Mouse (Mus musculus): ENCODE results near the gene Btf3. TPM values are rescaled to one million over a fixed set of nuclear protein-coding genes. Genes with fewer than 3 reads are reported as not detected.

Gene Btf3
- polyA plus RNA-seq, 1 experiment from 2014 or later, result 499 TPM

DNA sequence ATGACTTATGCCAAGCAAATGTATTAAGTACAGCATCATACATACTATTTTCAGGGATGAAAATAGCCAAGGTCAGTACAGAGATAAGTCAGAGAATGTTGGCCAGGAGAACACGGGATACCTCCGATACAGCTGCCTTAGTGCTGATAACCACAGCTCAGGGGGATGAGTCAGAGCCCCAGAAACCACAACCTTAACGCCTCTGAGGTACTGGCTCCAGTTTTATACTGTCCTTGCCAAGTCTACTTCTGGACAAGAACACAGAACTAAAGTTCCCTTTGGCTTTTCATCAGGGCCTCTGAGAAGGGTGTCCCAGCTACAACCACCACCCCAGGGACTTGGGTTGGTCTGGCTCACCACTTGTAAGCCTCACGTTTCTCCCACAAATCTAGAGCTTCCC lies 41.2 kb downstream of the Btf3 start:
- no peaks in the 10 kb centered on the region for H3K4me1 ChIP-seq (ENCODE audit: insufficient read depth, low read depth, low read length)
- no peak overlapping the region for H3K9ac ChIP-seq (replicated peaks; ENCODE audit: low read depth)
- no peak for TF ChIP-seq CTCF (IDR thresholded peaks at IDR 0.05)
- no peak for TF ChIP-seq EP300 (IDR thresholded peaks at IDR 0.05)
- ATAC-seq (no peak), DNase-seq (ENCODE audit: low spot score) (no peak)
- no peaks in the 10 kb centered on the region for H3K27me3 ChIP-seq (replicated peaks; ENCODE audit: insufficient read depth, low read length)
- peaks cover 16% of the 10 kb centered on the region for H3K36me3 ChIP-seq (ENCODE audit: insufficient read depth, low read length)
- H3K4me2 ChIP-seq (replicated peaks; ENCODE audit: low read depth, low read length), result no peak overlapping the region
- no peak overlapping the region for H3K4me3 ChIP-seq (ENCODE audit: low read depth, low read length)
- no peak overlapping the region for H3K27ac ChIP-seq (ENCODE audit: low read length)
- no peaks in the 10 kb centered on the region for H3K9me3 ChIP-seq (ENCODE audit: low read length)
- 70% methylated on average over 4 of the region's 4 CpGs for WGBS

DNA sequence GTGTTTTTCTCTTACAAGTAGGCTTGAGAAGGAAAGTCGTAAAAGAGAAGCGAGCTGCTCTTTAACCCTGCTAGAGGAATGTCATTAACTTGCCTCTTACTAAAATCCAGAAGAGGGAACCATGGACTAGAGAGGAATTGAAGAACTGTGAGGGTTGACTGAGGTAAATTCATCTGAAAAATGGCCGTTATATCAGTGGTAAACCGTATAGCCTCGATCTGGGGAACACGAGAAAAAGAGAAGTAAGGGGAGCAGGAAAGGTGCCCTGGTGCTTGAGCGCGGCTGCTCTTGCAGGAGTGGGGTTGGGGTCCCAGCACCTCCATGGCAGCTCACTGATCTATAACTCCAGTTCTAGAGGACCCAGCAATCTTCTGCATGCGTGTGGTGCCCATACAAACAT lies 42.8 kb downstream of the Btf3 start:
- Histone ChIP-seq H3K4me2 (replicated peaks; ENCODE audit: low read depth, low read length) (no peak overlapping the region), H3K4me1 (ENCODE audit: insufficient read depth, low read depth, low read length) (no peaks in the 10 kb centered on the region), H3K9ac (replicated peaks; ENCODE audit: low read depth) (no peak overlapping the region), H3K27me3 (replicated peaks; ENCODE audit: insufficient read depth, low read length) (no peaks in the 10 kb centered on the region), H3K27ac (ENCODE audit: low read length) (no peak overlapping the region), H3K9me3 (ENCODE audit: low read length) (no peaks in the 10 kb centered on the region), H3K36me3 (ENCODE audit: insufficient read depth, low read length) (peaks cover 20% of the 10 kb centered on the region), H3K4me3 (ENCODE audit: low read depth, low read length) (no peak overlapping the region)
- ATAC-seq (no peak), DNase-seq (ENCODE audit: low spot score) (no peak)
- TF ChIP-seq EP300 (IDR thresholded peaks at IDR 0.05) (no peak), CTCF (IDR thresholded peaks at IDR 0.05) (no peak)
- WGBS, result 89% methylated on average over 9 of the region's 9 CpGs

- H3K4me3 ChIP-seq (ENCODE audit: low read depth, low read length), result peak overlapping the region; percentile 85; the same call in 1 of the 2 replicates
- DNase-seq (ENCODE audit: low spot score), result no peak
Measured at GRCm38 (mm10) chr13:98264111-98264510, 52.7 kb downstream of the Btf3 start.

DNA sequence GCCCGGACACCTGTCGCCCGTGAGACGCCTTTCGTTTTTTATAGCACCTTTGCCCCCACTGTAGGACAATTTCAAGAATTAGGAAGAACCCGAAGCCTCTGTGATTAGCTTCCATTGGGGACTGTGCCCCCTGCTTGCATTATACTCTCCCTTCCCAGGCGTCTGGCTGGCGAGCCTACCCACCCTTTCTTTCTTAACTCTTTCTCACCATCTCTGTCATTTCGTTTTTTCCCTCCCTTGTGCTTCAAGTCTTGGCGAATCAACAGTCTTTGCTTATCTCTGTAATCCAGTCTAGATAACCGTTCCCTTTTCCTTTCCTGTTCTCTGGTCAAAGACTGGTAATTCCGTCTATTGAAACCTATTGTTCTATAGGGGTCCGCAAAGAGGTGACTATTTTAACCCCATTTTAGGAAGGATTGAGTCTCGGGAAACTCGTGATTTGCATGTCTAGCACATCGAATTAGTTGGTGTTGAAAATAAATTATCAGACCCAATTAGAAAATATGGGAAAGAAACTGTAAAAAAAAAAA lies 53.3 kb downstream of the Btf3 start:
- ATAC-seq (no peak; the same call in 1 of the 2 replicates), DNase-seq (ENCODE audit: low spot score) (peak; percentile 28)
- Histone ChIP-seq H3K27ac (ENCODE audit: low read length) (peak overlapping the region; percentile 92), H3K4me2 (replicated peaks; ENCODE audit: low read depth, low read length) (peak overlapping the region; percentile 91), H3K4me1 (ENCODE audit: insufficient read depth, low read depth, low read length) (peaks cover 14% of the 10 kb centered on the region), H3K9ac (replicated peaks; ENCODE audit: low read depth) (peak overlapping the region; percentile 86), H3K36me3 (ENCODE audit: insufficient read depth, low read length) (peaks cover 4% of the 10 kb centered on the region; the same call in 1 of the 2 replicates), H3K4me3 (ENCODE audit: low read depth, low read length) (peak overlapping the region; percentile 85), H3K27me3 (replicated peaks; ENCODE audit: insufficient read depth, low read length) (no peaks in the 10 kb centered on the region), H3K9me3 (ENCODE audit: low read length) (no peaks in the 10 kb centered on the region)
- TF ChIP-seq CTCF (IDR thresholded peaks at IDR 0.05) (no peak), EP300 (IDR thresholded peaks at IDR 0.05) (no peak)
- under 1% methylated on average over 16 of the region's 16 CpGs for WGBS

More at GRCm38 (mm10) chr13:98264111-98264510, 52.7 kb downstream of the Btf3 start:
- 32% methylated on average over 5 of the region's 5 CpGs for WGBS
- peaks cover 14% of the 10 kb centered on the region for H3K4me1 ChIP-seq (ENCODE audit: insufficient read depth, low read depth, low read length)
- peaks cover 10% of the 10 kb centered on the region; the same call in 1 of the 2 replicates for H3K36me3 ChIP-seq (ENCODE audit: insufficient read depth, low read length)
- no peaks in the 10 kb centered on the region for H3K27me3 ChIP-seq (replicated peaks; ENCODE audit: insufficient read depth, low read length)
- H3K9me3 ChIP-seq (ENCODE audit: low read length), result no peaks in the 10 kb centered on the region
- peak overlapping the region; percentile 91 for H3K4me2 ChIP-seq (replicated peaks; ENCODE audit: low read depth, low read length)
- TF ChIP-seq EP300 (IDR thresholded peaks at IDR 0.05) (no peak), CTCF (IDR thresholded peaks at IDR 0.05) (no peak)
- H3K27ac ChIP-seq (ENCODE audit: low read length), result no peak overlapping the region
- 0 out of 2 replicates have a peak overlapping the region, but pooled peaks have one; percentile 86 for H3K9ac ChIP-seq (replicated peaks; ENCODE audit: low read depth)
- ATAC-seq, result no peak

- peak within 1 kb of the TSS; percentile 92 for H3K27ac ChIP-seq (ENCODE audit: low read length)
- H3K36me3 ChIP-seq (ENCODE audit: insufficient read depth, low read length), result peaks cover 1% of the 10 kb centered on the region; the same call in 1 of the 2 replicates
- under 1% methylated on average over 68 of the region's 71 CpGs for WGBS
- H3K4me3 ChIP-seq (ENCODE audit: low read depth, low read length), result peak within 1 kb of the TSS; percentile 85
- H3K27me3 ChIP-seq (replicated peaks; ENCODE audit: insufficient read depth, low read length), result no peaks in the 10 kb centered on the region
- no peaks in the 10 kb centered on the region for H3K9me3 ChIP-seq (ENCODE audit: low read length)
- peak within 1 kb of the TSS; percentile 91 for H3K4me2 ChIP-seq (replicated peaks; ENCODE audit: low read depth, low read length)
- H3K9ac ChIP-seq (replicated peaks; ENCODE audit: low read depth), result peak within 1 kb of the TSS; percentile 86
- H3K4me1 ChIP-seq (ENCODE audit: insufficient read depth, low read depth, low read length), result peaks cover 14% of the 10 kb centered on the region
- TF ChIP-seq CTCF (IDR thresholded peaks at IDR 0.05) (no peak), EP300 (IDR thresholded peaks at IDR 0.05) (peak; percentile 41; the same call in 1 of the 2 replicates)
- DNase-seq (ENCODE audit: low spot score), result peak; percentile 98
- ATAC-seq, result peak; percentile 99
Measured at GRCm38 (mm10) chr13:98262636-98263457, 54.0 kb downstream of the Btf3 start, which contains the start of the genes Utp15 and Ankra2. Gene Utp15 (minus strand): TSS chr13:98263041. Gene Ankra2 (plus strand): TSS chr13:98263074.

Other genes with a start within 250 kb of the Btf3 start
- gene Arhgef28, start 110.6 kb downstream of the Btf3 start, polyA plus RNA-seq (2015; fragmentation: Nextera tagmentation; extraction: Ambion mirVana), result 42.9 and 53.0 TPM in 2 replicates
- gene Utp15, start 54.0 kb downstream of the Btf3 start, polyA plus RNA-seq (2015; fragmentation: Nextera tagmentation; extraction: Ambion mirVana), result 8.4 and 8.7 TPM in 2 replicates
- 22.1 and 24.2 TPM in 2 replicates for gene Ankra2, start 53.9 kb downstream of the Btf3 start, polyA plus RNA-seq (2015; fragmentation: Nextera tagmentation; extraction: Ambion mirVana)
- gene Gm21976, start 37.1 kb downstream of the Btf3 start, polyA plus RNA-seq (2015; fragmentation: Nextera tagmentation; extraction: Ambion mirVana), result 0.38 TPM in 1 of 2 replicates, not detected in the other
- gene Foxd1, start 37.2 kb upstream of the Btf3 start, polyA plus RNA-seq (2015; fragmentation: Nextera tagmentation; extraction: Ambion mirVana), result 0.05 TPM in 2 replicates
- 1.3 and 2.0 TPM in 2 replicates for gene Gm10320, start 175.0 kb upstream of the Btf3 start, polyA plus RNA-seq (2015; fragmentation: Nextera tagmentation; extraction: Ambion mirVana)

Data from lung, postnatal 0 days (tissue).